Mouse (Mus musculus): ENCODE measurements at regions not wholly inside any gene's neighbourhood (a gene's known extent, or its start where the extent isn't known, plus 50 kb on each side); places are given as distances from the start of the nearest gene placed in this dataset.

- TF ChIP-seq CTCF (IDR thresholded peaks at IDR 0.05; ENCODE audit: low read depth, low read length) (no peak), POLR2A (IDR thresholded peaks at IDR 0.05; ENCODE audit: borderline replicate concordance, low read depth, low read length) (no peak)
Measured at GRCm38 (mm10) chr1:14109190-14109482, 1984.0 kb downstream of the 4930444P10Rik start.

Data from bone marrow macrophage, adult 2 months (primary cell).